Mouse (Mus musculus): ENCODE measurements around the gene Nedd9.
A peak's percentile ranks its signal among the peaks of the same experiment; 100 is the strongest.

Gene Nedd9

DNA sequence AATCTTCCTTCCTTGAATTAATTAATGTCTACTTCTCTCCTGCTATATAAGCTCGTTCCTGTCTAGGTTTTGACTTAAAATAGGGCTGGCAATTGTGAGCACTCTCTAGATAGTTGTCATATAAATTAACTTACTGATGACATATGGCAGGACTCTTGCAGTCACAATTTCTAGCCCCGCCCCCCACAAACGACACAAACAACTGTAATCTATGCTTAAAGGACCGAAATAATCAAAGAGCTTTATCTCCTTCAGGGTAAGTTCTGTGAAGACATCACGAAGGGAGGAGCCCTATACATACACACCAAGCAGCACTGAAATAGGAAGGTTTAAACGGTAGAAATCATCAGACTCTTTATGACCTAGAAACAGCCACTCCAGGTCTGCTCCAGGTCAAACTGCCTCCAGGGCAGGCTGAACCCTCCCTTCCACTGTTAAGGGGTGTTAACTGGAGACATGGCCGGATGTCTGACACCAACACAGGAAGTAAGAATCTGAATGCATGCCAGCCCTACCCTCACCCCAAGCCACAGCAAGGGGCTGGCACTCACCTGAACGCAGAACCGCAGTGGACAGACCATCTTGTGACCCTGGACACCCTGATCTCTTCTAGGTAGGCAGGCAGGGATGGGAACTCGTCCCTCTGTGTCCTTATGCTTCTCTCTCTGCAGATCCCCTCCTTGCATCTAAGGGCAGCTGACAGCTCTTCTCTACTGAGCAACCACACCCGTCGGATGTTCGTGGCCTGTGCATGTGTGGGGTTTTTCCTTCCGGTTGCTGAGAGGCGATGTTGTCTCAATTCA lies at the start of gene Nedd9:
Nedd9 (minus strand) TSS at position 757 of the 803 bp plus-strand sequence.
- DNase-seq (ENCODE audit: low spot score in 2 of 2): no peak

GRCm38 (mm10) chr13:41532625-41533024 lies 45.5 kb upstream of the Nedd9 start:
- DNase-seq (ENCODE audit: low spot score in 2 of 2): no peak

GRCm38 (mm10) chr13:41530326-41530725 lies 43.2 kb upstream of the Nedd9 start:
- DNase-seq (ENCODE audit: low spot score in 2 of 2): no peak

DNA sequence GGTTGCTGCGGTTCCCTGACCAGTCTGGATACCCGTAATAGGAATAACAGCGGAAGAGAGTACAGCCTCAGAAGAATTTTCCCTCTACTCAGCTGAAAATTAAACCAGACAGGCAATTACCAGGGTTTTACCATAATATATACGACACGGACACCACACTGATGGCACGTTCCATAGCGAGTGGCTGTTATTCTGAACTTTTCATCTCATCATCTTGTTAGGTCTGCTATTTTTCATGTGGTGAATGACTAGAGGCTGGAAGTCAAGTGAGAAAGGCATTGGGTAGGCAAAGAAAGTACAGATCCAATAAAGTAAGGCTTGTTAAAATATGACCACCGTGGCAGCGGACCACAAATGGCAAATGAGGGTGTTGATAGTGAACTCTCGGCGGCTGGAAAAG lies 37.0 kb upstream of the Nedd9 start:
- DNase-seq (ENCODE audit: low spot score in 2 of 2): no peak

DNA sequence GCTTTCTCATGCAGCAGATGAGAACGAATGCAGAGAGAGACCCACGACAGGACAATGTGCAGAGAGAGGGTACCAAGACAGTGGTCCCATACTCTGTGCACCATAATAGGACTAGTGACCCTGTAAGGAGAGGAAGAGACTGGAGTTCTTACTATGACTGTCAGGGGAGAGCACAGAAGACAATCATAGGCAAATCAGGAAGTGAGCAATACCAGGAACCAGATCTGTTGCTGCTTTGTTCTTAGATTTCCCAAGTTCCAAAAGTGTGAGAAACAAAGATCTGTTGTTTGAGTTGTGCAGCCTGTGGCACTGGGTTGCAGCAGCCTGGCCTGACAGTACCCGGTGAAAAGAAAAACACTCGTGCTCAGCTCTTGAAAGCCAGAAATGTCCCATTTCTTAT lies 34.1 kb upstream of the Nedd9 start:
- DNase-seq (ENCODE audit: low spot score in 2 of 2): no peak

DNA sequence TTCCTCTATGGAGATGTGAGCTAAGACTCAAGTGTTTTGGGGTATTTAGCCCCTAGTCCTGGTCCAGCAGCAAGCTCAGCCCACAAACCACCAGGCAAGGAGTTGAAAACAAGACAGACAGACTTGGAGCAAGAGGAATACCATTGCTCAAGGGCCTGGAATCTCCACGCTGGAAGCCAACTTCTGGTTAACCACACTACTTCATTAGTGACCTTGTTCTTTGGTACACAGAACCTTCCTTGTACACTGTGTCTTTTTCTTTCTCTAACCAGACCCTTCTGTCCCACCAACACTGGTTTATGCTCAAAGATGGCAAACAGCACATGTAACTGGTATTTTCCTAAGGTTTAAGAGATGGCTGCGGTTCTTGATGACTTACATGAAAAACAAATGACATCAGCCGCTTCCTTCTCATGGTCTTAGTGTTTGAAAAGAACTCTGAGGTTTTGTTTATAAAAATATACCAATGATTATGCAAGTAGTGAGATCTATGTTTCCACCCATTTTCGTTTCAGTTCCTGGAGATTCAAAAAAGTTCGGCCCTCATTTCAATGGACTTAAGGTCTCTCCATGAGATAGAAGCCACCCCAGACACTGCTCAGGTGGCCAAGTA lies 33.5 kb upstream of the Nedd9 start:
- no peak for DNase-seq (ENCODE audit: low spot score in 2 of 2)

- DNase-seq (ENCODE audit: low spot score in 2 of 2): no peak
Measured at GRCm38 (mm10) chr13:41519792-41520191, 32.6 kb upstream of the Nedd9 start.

GRCm38 (mm10) chr13:41517193-41517592 lies 30.0 kb upstream of the Nedd9 start:
- peak in 1 of 2 experiments; percentile 28 for DNase-seq (ENCODE audit: low spot score in 2 of 2)

DNA sequence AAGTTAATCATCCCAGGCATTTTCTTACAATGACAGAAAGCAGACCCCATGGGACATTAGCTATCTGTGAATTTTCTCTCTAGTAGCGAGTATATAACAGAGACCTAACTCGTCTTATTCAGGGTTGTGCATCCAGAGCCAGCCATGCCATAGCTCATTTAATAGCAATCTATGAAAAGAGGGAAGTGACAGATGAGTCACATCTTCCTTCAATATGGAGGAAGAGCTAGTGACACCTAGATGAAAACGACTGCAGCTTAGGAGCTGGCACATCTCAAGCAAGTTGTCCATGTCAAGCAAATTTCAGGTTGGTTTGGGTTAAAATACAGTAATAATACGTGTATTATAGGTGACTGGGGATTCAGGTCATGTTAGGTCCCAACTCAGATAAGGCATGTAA lies 28.6 kb upstream of the Nedd9 start:
- no peak for DNase-seq (ENCODE audit: low spot score in 2 of 2)

DNA sequence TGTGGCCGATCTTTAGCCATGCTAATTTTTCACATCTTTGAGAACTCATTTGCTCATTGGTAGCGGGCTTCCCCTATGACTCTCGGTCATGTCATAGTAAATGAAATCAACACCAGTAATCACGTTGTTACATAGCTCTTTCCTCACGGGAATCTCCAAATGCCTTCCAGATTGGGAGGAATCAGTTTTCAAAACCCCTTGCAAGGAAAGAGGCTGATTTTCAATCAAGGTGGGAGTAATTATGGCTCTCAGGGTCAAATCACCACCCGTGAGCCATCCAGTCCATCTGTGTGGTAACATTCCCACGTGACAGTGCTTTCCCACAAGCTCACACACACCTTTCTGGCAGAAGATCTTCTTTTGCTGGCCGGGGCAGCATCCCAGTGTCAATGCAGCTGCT lies 27.8 kb upstream of the Nedd9 start:
- no peak for DNase-seq (ENCODE audit: low spot score in 2 of 2)

GRCm38 (mm10) chr13:41513456-41513855 lies 26.3 kb upstream of the Nedd9 start:
- DNase-seq (ENCODE audit: low spot score in 2 of 2): no peak

- DNase-seq (ENCODE audit: low spot score in 2 of 2): no peak
Measured at GRCm38 (mm10) chr13:41512243-41512642, 25.1 kb upstream of the Nedd9 start.

GRCm38 (mm10) chr13:41510631-41511419 lies 23.7 kb upstream of the Nedd9 start:
- peak in 1 of 2 experiments; percentile 5 for DNase-seq (ENCODE audit: low spot score in 2 of 2)

GRCm38 (mm10) chr13:41505594-41505993 lies 18.4 kb upstream of the Nedd9 start:
- no peak for DNase-seq (ENCODE audit: low spot score in 2 of 2)

DNA sequence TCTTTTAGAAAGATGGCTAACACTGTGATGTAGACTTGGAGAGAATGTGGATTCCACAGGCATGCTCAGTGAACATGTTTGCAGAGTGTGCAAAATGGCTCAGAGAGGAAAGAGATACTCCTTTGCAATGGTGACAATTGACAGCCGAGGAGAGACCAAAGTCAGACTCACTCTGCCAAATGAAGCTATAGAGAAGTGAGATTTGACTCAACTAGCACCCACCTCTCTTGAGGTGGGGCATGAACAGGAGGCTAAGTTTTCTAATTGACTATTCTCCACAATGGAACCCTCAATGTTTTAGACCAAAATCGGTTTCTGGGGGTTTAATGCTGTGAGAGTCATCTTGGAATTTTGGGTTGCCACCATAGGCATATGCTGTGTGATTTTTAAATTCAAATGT lies 17.8 kb upstream of the Nedd9 start:
- no peak for DNase-seq (ENCODE audit: low spot score in 2 of 2)

DNA sequence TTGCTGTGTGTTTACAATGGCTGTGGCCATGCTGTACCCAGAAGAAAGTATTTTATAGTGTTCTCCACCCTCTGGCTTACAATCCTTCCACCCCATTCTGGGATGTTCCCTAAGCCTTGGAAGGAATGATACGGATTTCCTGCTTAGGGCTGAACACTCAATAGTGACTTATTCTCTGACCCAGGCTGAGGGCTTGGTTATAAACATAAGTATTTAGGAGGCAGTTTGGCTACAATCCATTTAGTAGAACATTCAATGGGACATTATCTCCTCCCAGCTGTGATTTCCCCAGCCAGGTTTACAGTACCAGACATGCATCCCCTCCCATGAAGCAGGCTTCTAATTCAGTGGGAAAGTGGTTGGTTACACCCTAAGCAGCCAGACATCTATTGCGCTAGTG lies 17.3 kb upstream of the Nedd9 start:
- no peak for DNase-seq (ENCODE audit: low spot score in 2 of 2)

DNA sequence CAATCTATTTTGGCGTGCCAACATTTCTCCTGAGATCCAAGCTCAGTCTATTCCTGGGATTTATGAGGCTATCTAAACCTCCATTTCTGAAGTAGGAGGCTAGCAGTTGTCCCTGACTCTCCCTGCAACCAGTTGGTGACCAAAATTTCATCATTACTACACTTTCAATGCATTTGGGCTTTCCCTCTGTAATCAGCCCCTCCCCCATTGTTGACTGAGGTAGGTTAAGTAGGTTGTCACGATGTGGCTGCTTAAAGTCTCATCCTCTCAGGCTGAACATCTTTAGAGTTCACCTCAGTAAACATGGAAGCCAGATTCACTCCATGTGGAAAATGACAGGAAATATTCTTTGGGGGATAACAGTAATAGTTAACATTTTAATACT lies 15.7 kb upstream of the Nedd9 start:
- no peak for DNase-seq (ENCODE audit: low spot score in 2 of 2)

DNA sequence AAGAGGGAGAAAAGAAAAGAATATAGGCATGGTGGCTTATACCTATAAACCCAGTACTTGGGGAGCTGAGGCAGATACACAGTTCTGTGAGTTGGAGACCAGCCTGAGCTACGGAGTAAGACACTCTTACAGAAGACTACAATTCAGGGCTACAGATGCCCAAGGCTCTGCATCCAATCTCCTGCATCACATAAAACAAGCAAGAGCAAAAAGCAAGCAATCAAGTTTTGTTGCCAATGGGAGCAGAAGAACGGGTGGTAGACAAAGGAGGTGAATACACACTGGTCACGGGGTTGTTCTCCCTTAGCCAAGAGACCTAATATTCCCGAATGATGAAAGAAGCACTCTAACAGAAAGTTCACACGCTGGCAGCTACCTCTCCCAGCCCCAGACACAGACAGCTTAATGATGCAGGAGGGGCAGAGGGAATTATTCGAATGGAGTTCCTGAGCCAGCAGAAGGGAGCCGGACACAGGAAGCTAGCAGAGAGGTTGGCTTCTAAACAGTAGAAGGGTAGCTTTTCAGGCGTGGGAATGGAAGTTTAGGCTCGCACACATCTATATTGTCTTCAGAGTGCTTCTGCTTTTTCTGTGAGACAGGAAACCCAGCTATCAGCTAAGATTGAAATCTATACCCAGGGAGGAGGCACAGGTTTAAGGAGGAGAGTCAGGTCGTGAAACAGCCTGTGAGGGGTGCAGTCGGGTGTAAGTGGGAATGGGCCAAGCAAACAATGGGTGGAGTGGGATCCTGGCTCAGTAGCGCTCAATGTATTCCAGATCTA lies 15.2 kb upstream of the Nedd9 start:
- no peak for DNase-seq (ENCODE audit: low spot score in 2 of 2)

- no peak for DNase-seq (ENCODE audit: low spot score in 2 of 2)
Measured at GRCm38 (mm10) chr13:41500793-41501192, 13.6 kb upstream of the Nedd9 start.

DNA sequence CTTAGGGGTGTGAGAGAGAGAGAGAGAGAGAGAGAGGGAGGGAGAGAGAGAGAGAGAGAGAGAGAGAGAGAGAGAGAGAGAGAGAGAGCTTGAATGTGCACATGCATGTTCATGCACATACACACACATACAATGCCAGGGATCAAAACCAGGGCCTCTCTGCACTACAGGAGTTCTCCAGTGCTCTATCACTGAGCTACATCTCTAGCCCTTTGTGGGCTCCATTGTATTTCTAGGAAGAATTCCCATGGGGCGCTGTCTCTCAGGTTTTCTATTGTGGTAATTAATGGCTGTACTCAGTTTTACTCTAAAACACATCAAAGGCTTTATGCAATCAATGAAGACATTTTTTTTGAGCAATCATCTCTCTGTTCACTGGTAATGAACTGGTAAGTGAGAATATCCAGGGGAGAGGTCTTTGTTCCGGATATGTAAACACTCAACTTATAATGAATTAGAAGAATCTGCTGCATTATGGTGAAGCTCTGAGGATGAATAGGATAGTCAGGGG lies 11.5 kb upstream of the Nedd9 start:
- DNase-seq (ENCODE audit: low spot score in 2 of 2): no peak

- DNase-seq (ENCODE audit: low spot score in 2 of 2): no peak
Measured at GRCm38 (mm10) chr13:41494681-41495080, 7.5 kb upstream of the Nedd9 start.

Measured in urinary bladder, postnatal 36 days (tissue).